Mouse (Mus musculus) liver, embryonic 13.5 days (tissue): ENCODE results near the gene Ccl8. TPM values are rescaled to one million over a fixed set of nuclear protein-coding genes. Genes with fewer than 3 reads are reported as not detected.

ENCODE experiments used
- ATAC-seq: fragments of 200-750 bp; cut with Nextera tagmentation; 2 replicates; pipeline ENCODE4 v1.8.0; 2017; ENCODE audit warnings: low read depth, mild to moderate bottlenecking, moderate number of reproducible peaks, moderate library complexity
- DNase-seq: peaks from one replicate; pipeline ENCODE4 v3.0.0; 2022
- H3K27ac ChIP-seq: fragments of 300-500 bp; sonication (generic); 2 replicates; pipeline ENCODE4 v1.5.1; 2015; ENCODE audit warnings: moderate library complexity, mild to moderate bottlenecking, inconsistent platforms
- H3K27me3 ChIP-seq: fragments of 300-500 bp; sonication (generic); 2 replicates; pipeline ENCODE4 v1.6.1; 2015; ENCODE audit warnings: mild to moderate bottlenecking, inconsistent platforms
- H3K36me3 ChIP-seq: fragments of 300-500 bp; sonication (generic); 2 replicates; pipeline ENCODE4 v1.6.1; 2015; ENCODE audit warnings: mild to moderate bottlenecking, inconsistent platforms
- H3K4me1 ChIP-seq: fragments of 300-500 bp; sonication (generic); replicated peaks from 2 replicates; pipeline ENCODE4 v1.6.1; 2015; ENCODE audit warnings: inconsistent platforms
- H3K4me2 ChIP-seq: fragments of 300-500 bp; sonication (generic); 2 replicates; pipeline ENCODE4 v1.6.1; 2015; ENCODE audit warnings: inconsistent platforms, mild to moderate bottlenecking, moderate library complexity
- H3K4me3 ChIP-seq: fragments of 300-500 bp; sonication (generic); replicated peaks from 2 replicates; pipeline ENCODE4 v1.5.1; 2015; ENCODE audit warnings: mild to moderate bottlenecking, inconsistent platforms
- H3K9ac ChIP-seq: fragments of 300-500 bp; sonication (generic); 2 replicates; pipeline ENCODE4 v1.6.1; 2015; ENCODE audit warnings: mild to moderate bottlenecking, inconsistent platforms
- H3K9me3 ChIP-seq: fragments of 300-500 bp; sonication (generic); replicated peaks from 2 replicates; pipeline ENCODE4 v1.6.1; 2016; ENCODE audit warnings: inconsistent platforms
- WGBS: fragments of 180-500 bp; shearing (Covaris S2); methylation state at CpG from one replicate; pipeline ENCODE4 v1.1.7; 2015; ENCODE audit not compliant: insufficient replicate concordance; 5-methylcytosine and 5-hydroxymethylcytosine counted together
- polyA plus RNA-seq: library from polyadenylated mRNA; unstranded; fragments of >200 nt; fragmentation: Nextera tagmentation; extraction: Ambion mirVana; gene quantifications from 2 replicates; pipeline ENCODE4 v1.2.1, GENCODE M21; 2015

Ccl8 gene
- polyA plus RNA-seq, 1 experiment from 2014 or later, result not detected

- Histone ChIP-seq H3K27me3 (no peaks in the 10 kb centered on the region), H3K9ac (no peak within 1 kb of the TSS), H3K36me3 (no peaks in the 10 kb centered on the region), H3K4me3 (no peak within 1 kb of the TSS), H3K4me2 (no peak within 1 kb of the TSS), H3K27ac (no peak within 1 kb of the TSS), H3K4me1 (no peaks in the 10 kb centered on the region), H3K9me3 (no peaks in the 10 kb centered on the region)
- ATAC-seq (no peak), DNase-seq (no peak)
- WGBS, result 14% methylated on average over 2 of the region's 2 CpGs
Observed at GRCm38 (mm10) chr11:82101529-82101928, 13.5 kb upstream of the Ccl8 start, which contains the start of gene Ccl12. Gene Ccl12, plus strand, starts transcription at chr11:82101845.

- no peak overlapping the region for H3K9ac ChIP-seq
- no peaks in the 10 kb centered on the region for H3K27me3 ChIP-seq
- H3K27ac ChIP-seq, result no peak overlapping the region
- no peaks in the 10 kb centered on the region for H3K36me3 ChIP-seq
- no peaks in the 10 kb centered on the region for H3K4me1 ChIP-seq
- no peak overlapping the region for H3K4me2 ChIP-seq
- ATAC-seq, result no peak
- no peak overlapping the region for H3K4me3 ChIP-seq
- no peak for DNase-seq
- no peaks in the 10 kb centered on the region for H3K9me3 ChIP-seq
Observed at GRCm38 (mm10) chr11:82109611-82110010, 5.4 kb upstream of the Ccl8 start.

GRCm38 (mm10) chr11:82110372-82111248 lies 4.4 kb upstream of the Ccl8 start:
- DNase-seq (no peak), ATAC-seq (no peak)
- Histone ChIP-seq H3K4me1 (no peaks in the 10 kb centered on the region), H3K27ac (no peak overlapping the region), H3K27me3 (no peaks in the 10 kb centered on the region), H3K4me3 (no peak overlapping the region), H3K9ac (no peak overlapping the region), H3K36me3 (no peaks in the 10 kb centered on the region), H3K9me3 (no peaks in the 10 kb centered on the region), H3K4me2 (no peak overlapping the region)
- WGBS, result 67% methylated on average over 6 of the region's 6 CpGs

- DNase-seq (no peak), ATAC-seq (no peak)
- no peaks in the 10 kb centered on the region for H3K4me1 ChIP-seq
- no peak overlapping the region for H3K27ac ChIP-seq
- H3K9me3 ChIP-seq, result no peaks in the 10 kb centered on the region
- no peak overlapping the region for H3K9ac ChIP-seq
- H3K27me3 ChIP-seq, result no peaks in the 10 kb centered on the region
- H3K4me2 ChIP-seq, result no peak overlapping the region
- no peaks in the 10 kb centered on the region for H3K36me3 ChIP-seq
- no peak overlapping the region for H3K4me3 ChIP-seq
- 61% methylated on average over 3 of the region's 3 CpGs for WGBS
Observed at GRCm38 (mm10) chr11:82116041-82116440, 1.1 kb downstream of the Ccl8 start.

GRCm38 (mm10) chr11:82132977-82133376 lies 18.0 kb downstream of the Ccl8 start:
- H3K27me3 ChIP-seq, result no peaks in the 10 kb centered on the region
- DNase-seq, result no peak
- no peaks in the 10 kb centered on the region for H3K9me3 ChIP-seq
- no peaks in the 10 kb centered on the region for H3K4me1 ChIP-seq
- H3K36me3 ChIP-seq, result no peaks in the 10 kb centered on the region
- no peak overlapping the region for H3K27ac ChIP-seq
- no peak overlapping the region for H3K4me2 ChIP-seq
- H3K9ac ChIP-seq, result no peak overlapping the region
- no peak for ATAC-seq
- 25% methylated on average over 1 of the region's 1 CpGs for WGBS
- no peak overlapping the region for H3K4me3 ChIP-seq

- H3K4me1 ChIP-seq, result no peaks in the 10 kb centered on the region
- 56% methylated on average over 2 of the region's 2 CpGs for WGBS
- no peak overlapping the region for H3K27ac ChIP-seq
- no peaks in the 10 kb centered on the region for H3K27me3 ChIP-seq
- H3K9me3 ChIP-seq, result no peaks in the 10 kb centered on the region
- H3K4me3 ChIP-seq, result no peak overlapping the region
- H3K9ac ChIP-seq, result no peak overlapping the region
- H3K36me3 ChIP-seq, result no peaks in the 10 kb centered on the region
- no peak for ATAC-seq
- DNase-seq, result no peak
- H3K4me2 ChIP-seq, result no peak overlapping the region
Observed at GRCm38 (mm10) chr11:82136196-82136595, 21.2 kb downstream of the Ccl8 start.

GRCm38 (mm10) chr11:82139492-82140094 lies 24.6 kb downstream of the Ccl8 start:
- 62% methylated on average over 7 of the region's 7 CpGs for WGBS
- no peaks in the 10 kb centered on the region for H3K9me3 ChIP-seq
- no peak overlapping the region for H3K9ac ChIP-seq
- DNase-seq (no peak), ATAC-seq (no peak)
- no peaks in the 10 kb centered on the region for H3K27me3 ChIP-seq
- H3K36me3 ChIP-seq, result no peaks in the 10 kb centered on the region
- H3K27ac ChIP-seq, result no peak overlapping the region
- H3K4me3 ChIP-seq, result no peak overlapping the region
- H3K4me2 ChIP-seq, result no peak overlapping the region
- no peaks in the 10 kb centered on the region for H3K4me1 ChIP-seq

GRCm38 (mm10) chr11:82159126-82159525 lies 44.1 kb downstream of the Ccl8 start:
- Histone ChIP-seq H3K4me2 (no peak overlapping the region), H3K9me3 (no peaks in the 10 kb centered on the region), H3K4me1 (no peaks in the 10 kb centered on the region), H3K9ac (no peak overlapping the region), H3K4me3 (no peak overlapping the region), H3K36me3 (no peaks in the 10 kb centered on the region), H3K27me3 (no peaks in the 10 kb centered on the region), H3K27ac (no peak overlapping the region)
- no peak for DNase-seq
- ATAC-seq, result no peak
- WGBS, result 79% methylated on average over 2 of the region's 2 CpGs

- WGBS, result 56% methylated on average over 8 of the region's 8 CpGs
Observed at GRCm38 (mm10) chr11:82163285-82163684, 48.3 kb downstream of the Ccl8 start.

More at GRCm38 (mm10) chr11:82163285-82163684, 48.3 kb downstream of the Ccl8 start:
- ATAC-seq (no peak), DNase-seq (no peak)
- no peak overlapping the region for H3K4me3 ChIP-seq
- H3K27me3 ChIP-seq, result no peaks in the 10 kb centered on the region
- no peak overlapping the region for H3K4me2 ChIP-seq
- no peaks in the 10 kb centered on the region for H3K36me3 ChIP-seq
- H3K9ac ChIP-seq, result no peak overlapping the region
- no peaks in the 10 kb centered on the region for H3K4me1 ChIP-seq
- H3K9me3 ChIP-seq, result no peaks in the 10 kb centered on the region
- H3K27ac ChIP-seq, result no peak overlapping the region

Other genes with a start within 250 kb of the Ccl8 start
- not detected in 2 replicates for gene Asic2, start 146.7 kb upstream of the Ccl8 start, polyA plus RNA-seq
- gene Ccl2, start 79.6 kb upstream of the Ccl8 start, polyA plus RNA-seq, result 1.9 and 2.0 TPM in 2 replicates
- gene Gm17268, start 76.6 kb upstream of the Ccl8 start, polyA plus RNA-seq, result not detected in 2 replicates
- gene Ccl7, start 69.5 kb upstream of the Ccl8 start, polyA plus RNA-seq, result 0.67 and 0.94 TPM in 2 replicates
- gene Ccl11, start 57.4 kb upstream of the Ccl8 start, polyA plus RNA-seq, result 0.09 and 0.14 TPM in 2 replicates
- 0.47 and 0.60 TPM in 2 replicates for gene Ccl12, start 13.3 kb upstream of the Ccl8 start, polyA plus RNA-seq
- gene Ccl1, start 190.5 kb downstream of the Ccl8 start, polyA plus RNA-seq, result not detected in 2 replicates